Mouse (Mus musculus): Measurements from ENCODE around the gene Txndc17.

The Txndc17 gene

GRCm38 (mm10) chr11:72223414-72223813, 16.1 kb downstream of the Txndc17 start:
- DNase-seq (ENCODE audit: low spot score): no peak

- peak; percentile 88 for DNase-seq (ENCODE audit: low spot score)
Observed at GRCm38 (mm10) chr11:72224865-72225264, 17.5 kb downstream of the Txndc17 start.

- peak; percentile 53 for DNase-seq (ENCODE audit: low spot score)
Observed at GRCm38 (mm10) chr11:72226020-72226791, 18.9 kb downstream of the Txndc17 start.

- DNase-seq (ENCODE audit: low spot score): no peak
Observed at GRCm38 (mm10) chr11:72226901-72227300, 19.6 kb downstream of the Txndc17 start.

- no peak for DNase-seq (ENCODE audit: low spot score)
Observed at GRCm38 (mm10) chr11:72228513-72228912, 21.2 kb downstream of the Txndc17 start.

GRCm38 (mm10) chr11:72232068-72232467, 24.7 kb downstream of the Txndc17 start:
- DNase-seq (ENCODE audit: low spot score): no peak

- DNase-seq (ENCODE audit: low spot score): no peak
Observed at GRCm38 (mm10) chr11:72232991-72233390, 25.6 kb downstream of the Txndc17 start.

GRCm38 (mm10) chr11:72234013-72234412, 26.7 kb downstream of the Txndc17 start:
- DNase-seq (ENCODE audit: low spot score): peak; percentile 71

GRCm38 (mm10) chr11:72240062-72240860, 32.9 kb downstream of the Txndc17 start:
- DNase-seq (ENCODE audit: low spot score): no peak

DNA sequence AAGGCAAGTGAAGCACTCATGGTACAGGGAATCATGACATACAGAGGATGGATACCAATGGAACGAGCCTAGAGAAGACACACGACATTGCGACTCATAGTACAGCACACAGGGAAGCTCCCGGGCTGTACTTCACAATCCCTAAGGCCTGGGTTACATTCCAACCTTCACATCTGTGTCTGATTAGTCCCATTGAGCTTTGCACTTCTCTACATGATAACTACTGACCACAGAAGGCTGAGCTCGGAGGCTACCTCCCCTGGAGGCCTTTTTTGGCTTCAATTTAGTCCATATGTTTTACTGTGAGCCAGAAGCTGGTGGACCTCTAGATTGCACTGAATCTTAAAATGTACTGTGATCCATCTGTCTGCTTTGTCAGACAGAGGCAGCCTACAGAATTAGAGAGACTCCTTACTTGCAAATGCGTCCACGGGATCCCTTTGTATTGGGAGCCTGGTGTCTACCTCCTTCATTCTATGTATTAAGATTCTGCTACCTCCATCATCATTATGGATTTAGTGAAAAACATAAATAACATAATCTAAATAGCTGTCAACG, 37.9 kb downstream of the Txndc17 start:
- DNase-seq (ENCODE audit: low spot score): no peak

DNA sequence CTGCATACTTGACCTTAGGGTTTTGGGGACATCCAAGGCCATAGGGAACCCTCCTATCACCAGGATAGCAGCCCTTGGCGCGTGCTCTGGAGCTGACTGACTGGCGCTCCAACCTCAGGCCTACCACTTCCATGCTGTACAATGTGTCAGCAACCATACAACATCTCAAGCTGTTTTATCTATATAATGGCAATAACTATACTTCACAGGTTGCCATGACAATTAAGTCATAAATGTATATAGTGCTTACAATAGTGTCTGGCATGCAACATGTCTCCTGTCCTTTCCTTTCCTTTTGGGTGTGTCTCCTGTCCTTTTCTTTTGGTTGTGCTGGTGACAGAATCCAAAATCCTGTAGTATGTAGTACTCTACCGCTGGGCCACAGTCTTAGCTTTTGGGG, 48.3 kb downstream of the Txndc17 start:
- no peak for DNase-seq (ENCODE audit: low spot score)

DNA sequence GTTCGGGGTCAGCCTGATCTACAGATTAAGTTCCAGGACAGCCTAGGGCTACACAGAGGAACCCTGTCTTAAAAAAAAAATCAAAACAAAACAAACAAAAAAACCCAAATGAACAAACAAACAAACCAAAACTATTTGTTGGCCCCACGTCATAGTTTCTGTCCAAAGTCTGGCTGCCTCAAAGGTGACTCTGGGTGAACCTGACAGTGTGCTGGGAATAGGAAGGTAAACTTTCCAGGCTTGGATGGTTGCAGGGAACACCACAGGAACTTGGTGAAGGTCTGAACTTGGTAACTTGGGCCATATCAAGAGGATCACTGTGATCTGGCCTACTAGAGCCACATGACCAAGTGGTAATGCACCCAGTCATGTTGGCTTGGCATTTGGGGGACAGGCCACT, 49.1 kb downstream of the Txndc17 start:
- DNase-seq (ENCODE audit: low spot score): no peak

Measured in layer of hippocampus, adult 11-12 months (tissue).